Mouse (Mus musculus): ENCODE data around the gene Cacna1d.

GRCm38 (mm10) chr14:30256486-30256885 lies 234.8 kb downstream of the Cacna1d start:
- TF ChIP-seq CTCF (IDR thresholded peaks at IDR 0.05; ENCODE audit: low read depth, low read length) (no peak), GATA1 (IDR thresholded peaks at IDR 0.05; ENCODE audit: borderline replicate concordance, low read length) (no peak), POLR2AphosphoS5 (IDR thresholded peaks at IDR 0.05; ENCODE audit: insufficient replicate concordance, low read depth, low read length) (no peak)

All from G1E (cell line).